Mouse (Mus musculus) CD4-positive, CD25-positive, alpha-beta regulatory T cell, adult 4 months (primary cell): ENCODE data around the gene Olfr1404. TPM values are rescaled to one million over a fixed set of nuclear protein-coding genes. Genes with fewer than 3 reads are reported as not detected.
"Not testable (repeated sequence)": the region's sequence is repeated elsewhere in the genome, so short reads cannot be mapped to it uniquely, and the experiment has no call there.

Experiments
- ATAC-seq: one replicate; pipeline ENCODE4 v1.8.0; 2017
- polyA plus RNA-seq, 2 experiments: library from polyadenylated mRNA; unstranded; fragments of 100-300 nt; shearing (Covaris generic); gene quantifications; one replicate each; pipeline ENCODE4 v1.2.1; 2017

Olfr1404 gene
- not detected for polyA plus RNA-seq

DNA sequence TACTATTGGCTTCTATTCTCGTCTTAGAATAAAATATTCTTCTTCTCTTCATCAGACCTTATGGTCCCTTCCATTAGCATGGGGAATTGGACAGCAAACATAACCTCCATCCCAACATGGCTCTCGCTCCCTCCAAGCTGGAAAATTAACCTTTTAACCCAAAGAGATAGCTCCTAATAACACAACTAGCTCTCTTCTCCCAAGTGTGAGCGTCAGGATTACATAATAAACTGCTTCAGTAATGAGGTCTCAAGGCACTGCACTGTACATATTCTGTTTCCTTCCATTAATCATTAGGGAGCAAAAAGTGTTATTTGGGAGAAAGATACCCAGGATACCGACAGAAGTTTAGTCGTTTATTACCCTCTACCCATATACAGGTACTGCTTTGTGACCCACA lies at the start of gene Olfr1404:
Gene Olfr1404 (plus strand): TSS at position 301 of the 400 bp plus-strand sequence.
- no peak for ATAC-seq

DNA sequence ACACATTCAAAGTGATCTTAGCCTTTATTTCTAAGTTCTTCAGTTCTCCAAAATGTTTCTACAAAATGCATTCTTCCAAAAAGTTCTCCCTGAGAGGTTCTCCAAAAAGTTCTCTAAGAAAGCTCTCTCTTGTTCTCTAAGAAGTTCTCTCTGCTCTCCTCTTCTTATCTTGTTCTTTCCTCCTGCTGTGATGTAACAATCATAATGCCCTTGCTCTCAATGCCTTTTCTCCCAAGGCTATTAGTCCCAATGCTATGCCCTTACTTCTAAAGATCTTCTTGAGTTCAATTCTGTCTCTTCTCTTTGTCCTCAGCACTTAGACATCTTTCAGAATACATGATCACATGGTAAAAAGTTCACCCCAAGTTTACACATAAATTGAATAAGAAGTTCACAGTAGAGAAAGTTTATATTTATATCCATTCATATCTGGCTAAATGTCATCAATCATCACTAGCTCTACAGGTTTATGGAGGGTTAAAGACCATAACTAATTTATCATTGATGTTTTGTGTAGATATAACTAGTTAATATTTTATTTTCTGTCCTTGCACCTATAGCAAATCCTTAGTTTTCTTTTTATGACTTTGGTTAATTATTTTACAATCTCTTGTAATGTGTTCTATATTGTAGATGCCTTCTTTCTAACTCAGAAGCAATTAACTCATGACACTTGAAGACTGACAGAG lies 37.9 kb upstream of the Olfr1404 start:
- ATAC-seq, result no peak

DNA sequence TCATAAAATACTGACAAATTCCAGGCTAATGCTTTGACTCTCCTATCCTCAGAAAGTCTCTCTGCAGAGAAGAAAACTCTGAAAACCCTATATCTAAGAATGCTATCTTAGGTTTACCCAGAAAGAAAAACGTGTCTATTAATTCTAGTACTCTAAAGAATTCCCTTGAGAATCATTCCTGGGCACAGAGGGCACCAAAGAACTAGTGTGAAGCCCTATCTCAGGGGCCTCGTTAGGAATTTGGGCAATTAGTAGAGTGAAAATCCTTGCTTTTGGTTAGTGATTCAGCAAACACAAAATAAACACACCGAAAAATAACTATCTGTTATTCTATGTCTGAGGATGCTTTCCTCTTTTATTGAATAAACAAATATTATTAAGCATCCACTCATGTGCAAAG lies 21.7 kb upstream of the Olfr1404 start, which contains the start of gene Olfr1406:
Gene Olfr1406 (minus strand): TSS at position 101 of the 400 bp plus-strand sequence.
- ATAC-seq, result no peak

DNA sequence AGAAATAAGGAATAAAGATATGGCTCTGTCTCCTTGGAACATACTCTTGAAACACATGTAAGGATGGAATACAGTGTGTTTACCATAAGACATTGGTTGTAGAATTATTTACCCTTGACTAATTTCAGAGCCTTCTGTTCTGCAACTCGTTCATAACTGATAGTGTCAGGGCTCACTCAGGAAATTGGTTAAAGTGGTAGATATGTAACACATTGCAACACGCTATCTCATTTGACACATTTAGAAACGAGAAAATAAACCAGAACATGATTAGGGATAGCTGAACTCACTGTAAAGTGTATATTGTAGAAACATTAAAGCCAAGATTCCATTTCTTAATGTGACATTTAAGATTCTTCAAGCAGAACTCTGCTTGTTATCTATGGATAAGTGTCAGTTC lies 20.1 kb upstream of the Olfr1404 start:
- no peak for ATAC-seq

DNA sequence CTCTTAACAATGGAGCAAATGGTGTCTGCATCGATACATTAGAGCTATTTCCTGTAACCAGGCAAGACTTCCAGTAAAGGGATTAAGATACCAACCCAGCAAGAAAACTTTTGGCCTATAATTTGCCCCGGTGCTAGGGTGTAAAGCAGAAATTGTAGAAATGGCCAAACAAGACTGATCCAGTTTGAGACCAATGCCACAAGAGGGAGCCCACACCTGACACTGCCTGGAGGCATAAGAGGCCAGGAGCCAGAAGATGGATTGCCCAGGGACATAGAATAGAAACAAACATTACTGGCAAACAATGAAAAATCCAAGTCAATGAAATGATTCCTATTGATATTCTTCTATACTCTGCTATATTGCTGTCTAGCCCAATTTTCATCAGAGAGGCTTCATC lies 15.8 kb upstream of the Olfr1404 start:
- ATAC-seq, result no peak

DNA sequence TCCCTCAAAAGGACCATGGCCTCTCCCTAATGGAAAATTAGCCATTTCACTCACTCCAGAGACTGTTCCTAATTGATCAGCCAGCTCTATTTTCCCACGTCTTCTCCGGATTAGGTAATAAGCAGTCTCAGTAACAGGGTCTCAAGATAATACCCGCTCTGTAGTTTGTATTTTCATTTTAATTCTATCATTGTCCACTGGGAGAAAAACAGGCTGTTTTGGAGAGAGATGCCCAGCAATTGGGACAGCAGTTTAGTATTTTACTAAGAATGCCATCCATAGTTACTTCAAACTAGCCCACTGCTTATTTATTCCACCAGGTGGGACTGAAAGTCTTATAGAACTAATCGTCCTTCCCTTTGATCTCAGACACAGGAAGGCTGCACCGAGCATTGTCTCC lies 14.7 kb upstream of the Olfr1404 start, which contains the start of gene Olfr218:
Gene Olfr218 (plus strand): TSS at position 301 of the 400 bp plus-strand sequence.
- ATAC-seq, result no peak

DNA sequence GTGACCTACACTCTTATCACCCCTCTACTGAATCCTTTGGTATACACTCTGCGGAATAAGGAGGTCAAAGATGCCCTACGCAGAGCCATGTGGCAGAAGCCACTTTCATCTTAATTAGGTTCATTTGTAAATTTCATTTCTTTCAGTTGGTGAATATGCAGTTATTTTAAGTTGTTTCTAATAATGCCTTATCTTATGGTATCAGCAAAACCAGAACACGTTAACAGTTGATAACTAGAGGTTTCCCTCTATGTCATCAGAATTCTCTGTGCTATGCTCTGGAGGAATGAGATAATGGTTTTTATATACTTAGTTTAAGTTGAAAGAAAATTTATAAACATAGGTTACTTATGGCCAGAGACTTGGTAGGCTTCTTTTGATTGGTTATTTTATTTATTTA lies 4.3 kb downstream of the Olfr1404 start:
- no peak for ATAC-seq

DNA sequence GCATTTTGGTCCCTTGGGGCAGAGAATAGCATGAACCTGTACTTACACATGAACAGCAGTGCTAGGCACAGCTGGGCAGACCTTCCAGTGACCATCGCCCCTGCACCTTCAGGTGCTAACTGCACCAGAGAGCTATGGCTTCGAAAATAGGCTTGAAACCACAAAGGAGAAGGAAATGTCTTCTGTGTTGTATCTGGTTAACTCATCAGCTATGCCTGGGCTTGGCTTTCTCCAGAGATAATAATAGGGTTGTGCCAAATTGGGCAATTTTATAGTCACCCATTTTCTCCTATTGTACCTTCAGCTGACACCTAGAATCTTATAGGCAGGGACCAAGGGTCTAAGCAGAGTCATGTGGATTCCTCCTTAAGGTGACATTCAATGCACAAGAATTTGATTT lies 14.9 kb downstream of the Olfr1404 start, which contains the start of gene Fcer1a:
Gene Fcer1a (minus strand): TSS at position 134 of the 400 bp plus-strand sequence.
- ATAC-seq, result no peak

DNA sequence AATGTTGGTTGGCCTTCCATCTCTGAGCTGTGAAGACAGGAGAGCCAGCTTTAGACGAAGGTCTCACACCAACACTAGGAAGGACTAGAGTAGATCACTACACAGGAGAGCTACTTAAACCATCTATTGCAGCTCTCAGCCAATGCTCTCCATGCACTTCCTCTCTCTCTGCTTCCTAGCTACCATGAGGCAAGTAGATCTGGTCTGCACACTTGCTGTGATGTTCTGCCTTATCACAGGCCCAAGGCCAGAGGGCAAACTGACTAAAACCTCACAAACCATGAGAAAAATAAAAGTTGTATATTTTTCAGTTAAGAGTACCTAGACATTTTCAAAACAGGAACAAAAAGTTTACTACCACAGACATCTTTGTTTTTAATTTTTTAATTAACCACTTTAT lies 24.8 kb downstream of the Olfr1404 start:
- not testable (repeated sequence) for ATAC-seq

DNA sequence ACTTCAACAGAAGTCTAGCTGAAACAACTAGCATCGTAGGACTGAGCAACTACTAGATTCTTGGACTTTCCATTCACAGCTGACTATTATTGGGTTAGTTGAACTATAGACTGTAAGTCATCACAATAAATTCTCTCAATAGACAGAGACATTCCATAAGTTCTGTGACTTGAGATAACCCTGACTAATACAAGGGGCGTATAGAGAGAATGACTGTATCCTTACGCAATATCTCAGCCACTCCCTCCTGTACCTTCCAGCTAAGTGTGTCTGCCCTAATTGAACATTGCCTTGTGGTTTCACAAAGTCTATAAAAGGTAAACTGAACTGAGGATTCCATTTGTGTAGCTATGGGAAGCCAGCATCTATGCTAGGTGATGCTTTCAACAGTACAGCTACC lies 37.7 kb downstream of the Olfr1404 start:
- ATAC-seq, result no peak

DNA sequence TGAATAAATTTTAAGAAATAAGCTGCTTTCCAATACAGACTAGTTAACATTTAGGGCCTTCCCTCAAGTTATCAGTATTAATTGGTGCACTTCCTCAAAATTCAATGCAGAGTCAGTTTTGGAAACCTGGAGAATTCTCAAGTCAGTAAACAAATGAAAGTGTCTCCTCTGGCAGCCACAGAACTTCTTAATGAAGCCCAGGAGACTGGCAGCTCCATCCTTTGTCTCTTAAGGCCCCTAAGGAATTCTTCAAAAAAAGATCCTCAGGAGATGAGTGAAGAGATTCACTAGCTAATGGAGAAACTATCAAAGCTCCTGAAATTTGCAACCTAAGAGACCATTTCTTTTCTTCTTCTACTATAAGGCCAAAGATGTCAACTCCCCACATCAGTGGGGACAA lies 53.5 kb downstream of the Olfr1404 start, which contains the start of gene Olfr418:
Gene Olfr418 (plus strand): TSS at position 301 of the 400 bp plus-strand sequence.
- no peak for ATAC-seq

Other genes with a start within 250 kb of the Olfr1404 start
- not detected for gene Olfr1408, start 75.0 kb upstream of the Olfr1404 start, polyA plus RNA-seq
- not detected for gene Olfr1406, start 21.8 kb upstream of the Olfr1404 start, polyA plus RNA-seq
- not detected for gene Olfr218, start 14.6 kb upstream of the Olfr1404 start, polyA plus RNA-seq
- not detected for gene Fcer1a, start 14.8 kb downstream of the Olfr1404 start, polyA plus RNA-seq
- not detected for gene Olfr418, start 53.6 kb downstream of the Olfr1404 start, polyA plus RNA-seq
- not detected for gene Mptx2, start 65.4 kb downstream of the Olfr1404 start, polyA plus RNA-seq
- gene Ackr1, start 121.4 kb downstream of the Olfr1404 start, polyA plus RNA-seq, result not detected
- 10 to 100 TPM; 44.7 to 78.2 TPM for gene Aim2, start 138.5 kb downstream of the Olfr1404 start, polyA plus RNA-seq
- not detected for gene Cadm3, start 155.3 kb downstream of the Olfr1404 start, polyA plus RNA-seq